Comparison of ENCODE assay signal across 12 mouse cellular contexts in genomic region chr3:92903640-92904039, GRCm38 (mm10). TPM values are rescaled to one million over a fixed set of nuclear protein-coding genes. Genes with fewer than 3 reads are reported as not detected.
DNase-seq lines count a peak whose midpoint lies in the region; ATAC-seq and TF ChIP-seq lines count a peak whose summit lies in the region.
"Had no signal": no experiment of that assay in that cellular context is flagged by ENCODE, and none has a peak within 500 bp of the region (broad histone marks: within the 10 kb centered on the region; RNA-seq: fewer than 3 reads in every experiment).

No protein-coding gene starts in this region.

- H3K36me3 ChIP-seq in midbrain, embryonic 16.5 days (ENCODE audit: control insufficient read depth, insufficient read depth, low read length) = no peaks in the 10 kb centered on the region
- H3K36me3 ChIP-seq: embryonic facial prominence, embryonic 13.5 days; heart, embryonic 10.5 days had no signal

- intact Hi-C loops in left cerebral cortex, adult 2 months (cut with DNase I) = loop anchor here (2.0 to 10.0 kb wide), 5 partner anchors 79 to 751 kb away; partner anchors contain the start of gene Lce1g

- ATAC-seq in midbrain, embryonic 16.5 days = peak; percentile 56; the same call in 1 of the 2 replicates

- DNase-seq in left cerebral cortex, adult 2 months (ENCODE audit: extremely low spot score in 1 of 2, low spot score in 2 of 2) = no peak
- no peak for DNase-seq in left cerebral cortex, adult 18-20 months (ENCODE audit: low spot score in 2 of 2)
- peak; percentile 28 for DNase-seq in NIH3T3 (ENCODE audit: low read depth)
- peak; percentile 58 for DNase-seq in embryo, embryonic 11 days
- no peak for DNase-seq in right cerebral cortex, postnatal 25 days
- DNase-seq in cerebellum, adult 11 months = no peak
- DNase-seq in testis, postnatal 14 days (ENCODE audit: low spot score) = no peak
- DNase-seq: thymus, adult 2 months had no signal

- 26% methylated on average over 4 of the region's 4 CpGs for WGBS in midbrain, embryonic 16.5 days

- no peaks in the 10 kb centered on the region for H3K4me1 ChIP-seq in midbrain, embryonic 16.5 days (ENCODE audit: control insufficient read depth, insufficient read depth, low read length)
- H3K4me1 ChIP-seq: embryonic facial prominence, embryonic 13.5 days; heart, embryonic 10.5 days had no signal

- no peak overlapping the region for H3K27ac ChIP-seq in left cerebral cortex, adult 2 months
- H3K27ac ChIP-seq in midbrain, embryonic 16.5 days (ENCODE audit: low read length) = no peak overlapping the region
- H3K27ac ChIP-seq: embryonic facial prominence, embryonic 13.5 days; heart, embryonic 10.5 days had no signal

- no peak overlapping the region for H3K4me2 ChIP-seq in midbrain, embryonic 16.5 days (ENCODE audit: low read length)
- H3K4me2 ChIP-seq: embryonic facial prominence, embryonic 13.5 days had no signal

- no peaks in the 10 kb centered on the region for H3K9me3 ChIP-seq in midbrain, embryonic 16.5 days (replicated peaks; ENCODE audit: control insufficient read depth, low read length, poor library complexity, severe bottlenecking)
- H3K9me3 ChIP-seq: embryonic facial prominence, embryonic 13.5 days; heart, embryonic 10.5 days had no signal

- no peak overlapping the region for H3K4me3 ChIP-seq in left cerebral cortex, adult 2 months
- H3K4me3 ChIP-seq in midbrain, embryonic 16.5 days (ENCODE audit: low read depth, low read length) = no peak overlapping the region
- H3K4me3 ChIP-seq: embryonic facial prominence, embryonic 13.5 days; heart, embryonic 10.5 days had no signal

- H3K9ac ChIP-seq in midbrain, embryonic 16.5 days (ENCODE audit: low read depth, low read length) = no peak overlapping the region
- H3K9ac ChIP-seq: embryonic facial prominence, embryonic 13.5 days had no signal

- TF ChIP-seq CTCF in left cerebral cortex, adult 2 months (IDR thresholded peaks at IDR 0.05) = peak; percentile 47

- H3K27me3 ChIP-seq in midbrain, embryonic 16.5 days (ENCODE audit: control insufficient read depth, insufficient read depth, low read depth, low read length) = no peaks in the 10 kb centered on the region
- H3K27me3 ChIP-seq: embryonic facial prominence, embryonic 13.5 days had no signal

RNA-seq across cellular contexts. Expression of gene Lce3a, which starts 22.4 kb away (rescaled TPM):
- not detected for total RNA-seq in left cerebral cortex, adult 2 months (2021)
- total RNA-seq in left cerebral cortex, adult 18-20 months (2021) = not detected
- not detected in 2 replicates for polyA plus RNA-seq in midbrain, embryonic 16.5 days (2015; fragmentation: Nextera tagmentation; extraction: Ambion mirVana)
- total RNA-seq: layer of hippocampus, adult 18-20 months had no signal
- polyA plus RNA-seq: heart, embryonic 10.5 days; thymus, adult 2 months had no signal

RNA-seq across cellular contexts. Expression of gene Lce3b, which starts 29.1 kb away (rescaled TPM):
- not detected for total RNA-seq in left cerebral cortex, adult 2 months (2021)
- not detected for total RNA-seq in left cerebral cortex, adult 18-20 months (2021)
- polyA plus RNA-seq in midbrain, embryonic 16.5 days (2015; fragmentation: Nextera tagmentation; extraction: Ambion mirVana) = not detected in 2 replicates
- total RNA-seq: layer of hippocampus, adult 18-20 months had no signal
- polyA plus RNA-seq: embryonic facial prominence, embryonic 13.5 days; heart, embryonic 10.5 days had no signal

RNA-seq across cellular contexts. Expression of gene 2310050C09Rik, which starts 33.6 kb away (rescaled TPM):
- not detected for total RNA-seq in left cerebral cortex, adult 2 months (2021)
- not detected for total RNA-seq in left cerebral cortex, adult 18-20 months (2021)
- polyA plus RNA-seq in midbrain, embryonic 16.5 days (2015; fragmentation: Nextera tagmentation; extraction: Ambion mirVana) = not detected in 2 replicates
- total RNA-seq: layer of hippocampus, adult 18-20 months had no signal
- polyA plus RNA-seq: embryonic facial prominence, embryonic 13.5 days; heart, embryonic 10.5 days had no signal

RNA-seq across cellular contexts. Expression of gene Lce3c, which starts 40.6 kb away (rescaled TPM):
- total RNA-seq in left cerebral cortex, adult 2 months (2021) = not detected
- not detected for total RNA-seq in left cerebral cortex, adult 18-20 months (2021)
- polyA plus RNA-seq in midbrain, embryonic 16.5 days (2015; fragmentation: Nextera tagmentation; extraction: Ambion mirVana) = not detected in 2 replicates
- total RNA-seq: layer of hippocampus, adult 18-20 months had no signal
- polyA plus RNA-seq: embryonic facial prominence, embryonic 13.5 days; heart, embryonic 10.5 days had no signal

RNA-seq across cellular contexts. Expression of gene Lce1l, which starts 52.6 kb away (rescaled TPM):
- total RNA-seq in left cerebral cortex, adult 2 months (2021) = not detected
- not detected for total RNA-seq in left cerebral cortex, adult 18-20 months (2021)
- not detected in 2 replicates for polyA plus RNA-seq in midbrain, embryonic 16.5 days (2015; fragmentation: Nextera tagmentation; extraction: Ambion mirVana)
- total RNA-seq: layer of hippocampus, adult 18-20 months had no signal
- polyA plus RNA-seq: embryonic facial prominence, embryonic 13.5 days; heart, embryonic 10.5 days had no signal

Comparison
In these comparisons a context has a peak if more than half of its experiments do, and no peak if none do; other contexts are left out.
1. DNase-seq: peak in NIH3T3 (single experiment) and embryo, embryonic 11 days (single experiment); none in left cerebral cortex, adult 2 months (0 of 2), left cerebral cortex, adult 18-20 months (0 of 2), right cerebral cortex, postnatal 25 days (single experiment), cerebellum, adult 11 months (single experiment) and testis, postnatal 14 days (single experiment).